Mouse (Mus musculus) kidney, postnatal 0 days (tissue): ENCODE measurements around the gene Tsc2. TPM values are rescaled to one million over a fixed set of nuclear protein-coding genes. Genes with fewer than 3 reads are reported as not detected.

Experiments
- ATAC-seq: fragments of 200-750 bp; cut with Nextera tagmentation; replicated peaks from 2 replicates; pipeline ENCODE4 v1.8.0; 2017; ENCODE audit warnings: low read depth, moderate number of reproducible peaks, moderate TSS enrichment, moderate library complexity; ENCODE audit not compliant: low FRiP score
- DNase-seq: peaks from one replicate; pipeline ENCODE4 v3.0.0-alpha.2; 2016; ENCODE audit warnings: low spot score
- H3K27ac ChIP-seq: fragments of 300-500 bp; sonication (generic); 2 replicates; pipeline ENCODE4 v1.5.1; 2014; ENCODE audit warnings: mild to moderate bottlenecking
- H3K27me3 ChIP-seq: fragments of 300-500 bp; sonication (generic); 2 replicates; pipeline ENCODE4 v1.6.1; 2014; ENCODE audit warnings: low read length, mixed read lengths; ENCODE audit not compliant: insufficient read depth
- H3K36me3 ChIP-seq: fragments of 300-500 bp; sonication (generic); 2 replicates; pipeline ENCODE4 v1.6.1; 2014; ENCODE audit warnings: low read length, mixed read lengths; ENCODE audit not compliant: insufficient read depth
- H3K4me1 ChIP-seq: fragments of 300-500 bp; sonication (generic); replicated peaks from 2 replicates; pipeline ENCODE4 v1.6.1; 2014; ENCODE audit warnings: antibody characterized with exemption, low read length, mixed read lengths; ENCODE audit not compliant: insufficient read depth
- H3K4me2 ChIP-seq: fragments of 300-500 bp; sonication (generic); 2 replicates; pipeline ENCODE4 v1.6.1; 2014; ENCODE audit warnings: mild to moderate bottlenecking, low read length, moderate library complexity, mixed read lengths
- H3K4me3 ChIP-seq: fragments of 300-500 bp; sonication (generic); replicated peaks from 2 replicates; pipeline ENCODE4 v1.5.1; 2014; ENCODE audit warnings: low read depth, low read length
- H3K9ac ChIP-seq: fragments of 300-500 bp; sonication (generic); 2 replicates; pipeline ENCODE4 v1.6.1; 2014; ENCODE audit warnings: low read depth, low read length
- H3K9me3 ChIP-seq: fragments of 300-500 bp; sonication (generic); replicated peaks from 2 replicates; pipeline ENCODE4 v1.6.1; 2016; ENCODE audit warnings: low read length, inconsistent platforms, mixed read lengths
- CTCF ChIP-seq: IDR thresholded peaks from 2 replicates; pipeline ENCODE4 v1.5.1; 2016; ENCODE audit warnings: antibody characterized with exemption, low read depth, mild to moderate bottlenecking, moderate library complexity
- WGBS: fragments of 180-500 bp; shearing (Covaris S2); extraction: QIAGEN DNeasy Blood & Tissue Kit; methylation state at CpG from one replicate; pipeline ENCODE4 v1.1.7; 2014; 5-methylcytosine and 5-hydroxymethylcytosine counted together
- polyA plus RNA-seq: library from polyadenylated mRNA; unstranded; fragments of >200 nt; fragmentation: Nextera tagmentation; extraction: Ambion mirVana; gene quantifications from 2 replicates; pipeline ENCODE4 v1.2.1, GENCODE M21; 2015

The Tsc2 gene
- polyA plus RNA-seq, 1 experiment from 2014 or later = 36.4 TPM

- 90% methylated on average over 4 of the region's 4 CpGs for WGBS
- Histone ChIP-seq H3K27me3 (no peaks in the 10 kb centered on the region), H3K9ac (no peak overlapping the region), H3K4me1 (no peaks in the 10 kb centered on the region), H3K36me3 (peaks cover 50% of the 10 kb centered on the region; the same call in 1 of the 2 replicates), H3K27ac (no peak overlapping the region), H3K4me3 (no peak overlapping the region), H3K4me2 (no peak overlapping the region), H3K9me3 (no peaks in the 10 kb centered on the region)
- ATAC-seq (no peak), DNase-seq (no peak)
- no peak for TF ChIP-seq CTCF
Observed at GRCm38 (mm10) chr17:24569837-24570236, 62.6 kb downstream of the Tsc2 start.

GRCm38 (mm10) chr17:24567034-24567779 lies 65.2 kb downstream of the Tsc2 start:
- H3K9ac ChIP-seq = 0 out of 2 replicates have a peak overlapping the region, but pooled peaks have one; percentile 6
- no peak for TF ChIP-seq CTCF
- no peaks in the 10 kb centered on the region for H3K4me1 ChIP-seq
- peaks cover 48% of the 10 kb centered on the region; the same call in 1 of the 2 replicates for H3K36me3 ChIP-seq
- no peaks in the 10 kb centered on the region for H3K27me3 ChIP-seq
- H3K27ac ChIP-seq = no peak overlapping the region
- no peak overlapping the region for H3K4me3 ChIP-seq
- ATAC-seq (no peak), DNase-seq (no peak)
- H3K4me2 ChIP-seq = no peak overlapping the region
- no peaks in the 10 kb centered on the region for H3K9me3 ChIP-seq
- WGBS = 58% methylated on average over 8 of the region's 8 CpGs

- Histone ChIP-seq H3K36me3 (peaks cover 34% of the 10 kb centered on the region; the same call in 1 of the 2 replicates), H3K4me1 (no peaks in the 10 kb centered on the region), H3K27me3 (no peaks in the 10 kb centered on the region), H3K9ac (no peak overlapping the region), H3K4me3 (no peak overlapping the region), H3K9me3 (no peaks in the 10 kb centered on the region), H3K4me2 (no peak overlapping the region), H3K27ac (no peak overlapping the region)
- 84% methylated on average over 3 of the region's 3 CpGs for WGBS
- ATAC-seq (no peak), DNase-seq (no peak)
- no peak for TF ChIP-seq CTCF
Observed at GRCm38 (mm10) chr17:24565792-24566191, 66.6 kb downstream of the Tsc2 start.

GRCm38 (mm10) chr17:24565092-24565491 lies 67.3 kb downstream of the Tsc2 start:
- no peak for TF ChIP-seq CTCF
- no peak overlapping the region for H3K4me2 ChIP-seq
- no peak overlapping the region for H3K27ac ChIP-seq
- no peak for ATAC-seq
- no peak overlapping the region for H3K9ac ChIP-seq
- H3K4me1 ChIP-seq = no peaks in the 10 kb centered on the region
- H3K27me3 ChIP-seq = no peaks in the 10 kb centered on the region
- H3K4me3 ChIP-seq = no peak overlapping the region
- no peaks in the 10 kb centered on the region for H3K9me3 ChIP-seq
- WGBS = 89% methylated on average over 3 of the region's 3 CpGs
- DNase-seq = no peak
- H3K36me3 ChIP-seq = peaks cover 27% of the 10 kb centered on the region; the same call in 1 of the 2 replicates

GRCm38 (mm10) chr17:24564422-24564821 lies 68.0 kb downstream of the Tsc2 start:
- peaks cover 2% of the 10 kb centered on the region; the same call in 1 of the 2 replicates for H3K4me1 ChIP-seq
- no peak for TF ChIP-seq CTCF

GRCm38 (mm10) chr17:24563638-24564037 lies 68.8 kb downstream of the Tsc2 start:
- 73% methylated on average over 5 of the region's 5 CpGs for WGBS

More at GRCm38 (mm10) chr17:24564422-24564821, 68.0 kb downstream of the Tsc2 start:
- Histone ChIP-seq H3K27me3 (no peaks in the 10 kb centered on the region), H3K9me3 (no peaks in the 10 kb centered on the region), H3K4me2 (no peak overlapping the region), H3K4me3 (no peak overlapping the region), H3K36me3 (peaks cover 22% of the 10 kb centered on the region; the same call in 1 of the 2 replicates), H3K27ac (no peak overlapping the region), H3K9ac (no peak overlapping the region)
- WGBS = 83% methylated on average over 4 of the region's 4 CpGs
- no peak for ATAC-seq
- no peak for DNase-seq

More at GRCm38 (mm10) chr17:24563638-24564037, 68.8 kb downstream of the Tsc2 start:
- H3K27me3 ChIP-seq = no peaks in the 10 kb centered on the region
- DNase-seq (no peak), ATAC-seq (no peak)
- no peak for TF ChIP-seq CTCF
- H3K36me3 ChIP-seq = peaks cover 17% of the 10 kb centered on the region; the same call in 1 of the 2 replicates
- no peak overlapping the region for H3K9ac ChIP-seq
- peaks cover 8% of the 10 kb centered on the region; the same call in 1 of the 2 replicates for H3K4me1 ChIP-seq
- H3K9me3 ChIP-seq = no peaks in the 10 kb centered on the region
- no peak overlapping the region for H3K27ac ChIP-seq
- H3K4me3 ChIP-seq = no peak overlapping the region
- H3K4me2 ChIP-seq = no peak overlapping the region
